Mouse (Mus musculus) megakaryocyte, adult 5-6 weeks (primary cell): ENCODE measurements at regions not wholly inside any gene's neighbourhood (a gene's known extent, or its start where the extent isn't known, plus 50 kb on each side); places are given as distances from the start of the nearest gene placed in this dataset.
A peak's percentile ranks its signal among the peaks of the same experiment; 100 is the strongest.

ENCODE experiments used
- ATAC-seq: 2 replicates; pipeline ENCODE4 v1.8.0; 2016; ENCODE audit warnings: mild to moderate bottlenecking, inconsistent platforms; ENCODE audit not compliant: poor library complexity, severe bottlenecking

- no peak for ATAC-seq
These were observed 157.0 kb upstream of the Six2 start for GRCm38 (mm10) chr17:85845059-85845458.

DNA sequence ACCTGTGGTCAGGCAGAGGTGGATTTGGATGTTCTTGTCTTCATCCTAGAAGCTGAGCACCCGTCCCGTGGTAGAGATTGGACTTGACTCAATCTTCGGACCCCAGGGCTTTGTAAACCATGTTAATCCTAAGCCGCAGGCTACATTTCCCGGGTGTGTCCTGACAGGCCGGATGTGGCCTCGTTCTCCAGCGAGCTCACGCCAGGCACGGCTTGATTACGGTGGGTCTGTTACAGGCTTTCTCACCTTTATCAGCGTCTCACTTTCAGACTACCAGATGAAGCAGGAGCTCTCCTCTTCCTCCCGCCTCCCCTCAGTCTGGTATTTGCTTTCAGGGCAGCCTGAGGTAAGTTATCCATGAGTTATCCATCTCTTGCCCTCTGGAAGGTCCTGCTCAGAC, 156.4 kb upstream of the Six2 start:
- ATAC-seq = no peak

- ATAC-seq = no peak
These were observed 135.0 kb upstream of the Six2 start for GRCm38 (mm10) chr17:85823036-85823435.

- no peak for ATAC-seq
These were observed 133.8 kb upstream of the Six2 start for GRCm38 (mm10) chr17:85821861-85822260.

- ATAC-seq = no peak
These were observed 130.2 kb upstream of the Six2 start for GRCm38 (mm10) chr17:85818098-85818855.

DNA sequence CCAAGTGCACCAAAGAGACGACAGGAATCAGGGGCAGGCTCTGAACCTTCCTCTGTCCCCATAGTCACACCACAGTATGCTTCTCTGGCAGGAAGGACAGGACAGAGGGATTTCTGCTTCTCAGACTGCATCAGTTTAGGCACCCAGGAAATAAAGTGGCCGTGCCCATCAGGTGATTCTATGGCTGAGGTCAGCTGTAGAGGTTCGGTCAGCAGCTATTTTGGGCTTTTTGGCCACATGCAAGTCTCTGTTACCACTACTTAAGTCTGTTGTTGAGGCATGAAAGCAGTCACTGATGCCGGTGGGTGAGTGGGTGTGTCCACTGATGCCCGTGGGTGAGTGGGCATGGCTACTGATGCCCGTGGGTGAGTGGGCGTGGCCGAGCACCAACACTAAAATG, 128.4 kb upstream of the Six2 start:
- no peak for ATAC-seq

DNA sequence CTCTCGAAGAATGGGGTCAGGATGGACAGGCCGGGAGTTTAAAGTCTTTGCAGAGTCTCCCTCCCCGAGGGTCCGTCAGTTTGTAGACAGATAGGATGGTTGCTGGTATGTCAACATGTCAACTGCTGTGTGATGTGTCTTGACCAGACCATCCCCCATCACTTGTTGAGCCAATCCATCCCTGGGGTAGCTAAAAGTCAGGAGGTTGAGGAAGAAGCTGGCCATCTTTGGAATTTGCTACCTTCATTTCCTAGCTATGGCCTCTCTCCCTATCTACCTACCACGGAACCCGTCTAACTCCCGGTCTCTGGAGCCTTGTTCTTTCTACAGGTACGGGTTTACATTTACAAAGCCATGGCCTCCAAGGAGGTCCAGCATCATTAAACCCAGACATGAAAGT, 128.0 kb upstream of the Six2 start:
- ATAC-seq = no peak

- peak; percentile 69 for ATAC-seq
These were observed 120.5 kb upstream of the Six2 start for GRCm38 (mm10) chr17:85808580-85808979.

GRCm38 (mm10) chr17:85805726-85806359, 117.8 kb upstream of the Six2 start:
- no peak for ATAC-seq

GRCm38 (mm10) chr17:85804631-85805030, 116.6 kb upstream of the Six2 start:
- no peak for ATAC-seq

DNA sequence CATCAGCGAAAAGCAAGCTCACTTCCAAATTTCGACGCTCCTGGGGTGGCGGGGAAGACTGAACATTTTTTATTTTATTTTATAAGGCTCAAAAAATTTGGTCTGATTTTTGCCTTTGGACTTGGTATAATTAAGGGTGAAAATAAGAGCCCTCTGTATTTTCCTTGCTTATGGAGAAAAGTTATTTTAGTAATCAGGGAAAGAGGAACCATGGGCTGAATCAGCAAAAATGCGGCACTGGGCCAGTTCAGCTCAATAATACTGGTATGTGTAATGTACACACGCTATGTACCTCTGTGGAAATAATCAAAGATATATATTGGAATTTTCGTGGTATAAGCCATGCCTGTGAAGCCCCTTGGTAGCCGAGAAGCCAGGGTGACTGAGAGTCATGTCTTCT, 113.7 kb upstream of the Six2 start:
- peak; percentile 34; the same call in 1 of the 2 replicates for ATAC-seq

GRCm38 (mm10) chr17:85801079-85801605, 113.1 kb upstream of the Six2 start:
- no peak; the same call in 1 of the 2 replicates for ATAC-seq

- 0 out of 2 replicates have a peak, but pooled peaks have one; percentile 12 for ATAC-seq
These were observed 112.4 kb upstream of the Six2 start for GRCm38 (mm10) chr17:85800357-85801078.

GRCm38 (mm10) chr17:85799865-85800356, 111.8 kb upstream of the Six2 start:
- peak; percentile 39; the same call in 1 of the 2 replicates for ATAC-seq

DNA sequence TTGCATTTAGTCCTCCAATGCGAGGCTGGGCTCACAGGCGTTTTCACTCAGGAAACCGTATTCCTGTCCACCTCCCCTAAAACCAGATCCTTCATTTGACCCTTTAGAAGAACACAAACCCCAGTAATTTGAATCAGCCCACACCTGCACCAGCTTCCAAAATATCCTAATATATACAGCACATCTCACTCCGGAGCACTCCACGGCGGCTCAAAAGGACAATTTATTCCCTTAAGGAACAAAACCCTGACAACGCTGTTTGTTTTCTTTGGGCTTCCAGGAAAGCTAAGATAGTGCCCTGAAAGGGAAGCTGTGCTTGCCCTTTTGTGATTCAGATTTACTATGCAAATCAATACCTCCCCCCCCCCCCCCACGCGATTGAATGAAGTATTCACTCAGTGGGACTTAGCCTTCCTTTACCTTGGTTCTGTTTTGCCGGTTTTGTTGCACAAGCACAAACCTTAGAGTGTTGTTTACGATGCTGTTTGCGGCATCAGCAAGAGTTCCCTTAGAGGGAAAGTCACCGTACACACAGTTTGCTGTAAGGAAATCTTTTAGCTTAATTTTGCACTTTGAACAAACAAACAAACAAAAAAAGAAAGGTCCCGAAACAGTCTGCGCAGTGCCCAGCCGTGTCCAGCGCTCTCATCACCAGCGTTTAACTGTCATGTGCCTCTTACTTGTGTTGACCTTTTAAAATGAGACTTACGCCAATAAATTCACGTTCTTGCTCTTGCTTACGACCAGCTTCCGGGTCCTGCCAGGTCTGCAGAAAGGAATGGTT, 111.2 kb upstream of the Six2 start:
- peak; percentile 24; the same call in 1 of the 2 replicates for ATAC-seq

DNA sequence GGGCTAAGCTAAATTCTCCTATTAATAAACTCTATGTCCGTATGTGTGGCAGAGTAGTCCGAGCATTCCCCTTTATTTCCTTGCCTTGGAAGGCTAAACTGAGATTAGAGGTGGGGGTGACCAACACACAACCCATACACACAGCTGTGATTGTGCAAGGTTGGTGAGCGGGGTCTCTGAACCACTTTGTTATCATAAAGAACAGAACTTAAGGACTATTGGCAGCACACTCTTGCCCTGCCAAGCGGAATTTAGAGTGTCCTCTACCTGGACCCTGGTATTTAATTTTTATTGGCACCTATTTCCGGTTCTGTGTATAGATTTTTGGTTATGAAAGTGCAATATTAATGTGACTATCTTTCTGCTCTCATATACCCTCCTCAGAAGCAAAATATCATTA, 109.7 kb upstream of the Six2 start:
- no peak for ATAC-seq

DNA sequence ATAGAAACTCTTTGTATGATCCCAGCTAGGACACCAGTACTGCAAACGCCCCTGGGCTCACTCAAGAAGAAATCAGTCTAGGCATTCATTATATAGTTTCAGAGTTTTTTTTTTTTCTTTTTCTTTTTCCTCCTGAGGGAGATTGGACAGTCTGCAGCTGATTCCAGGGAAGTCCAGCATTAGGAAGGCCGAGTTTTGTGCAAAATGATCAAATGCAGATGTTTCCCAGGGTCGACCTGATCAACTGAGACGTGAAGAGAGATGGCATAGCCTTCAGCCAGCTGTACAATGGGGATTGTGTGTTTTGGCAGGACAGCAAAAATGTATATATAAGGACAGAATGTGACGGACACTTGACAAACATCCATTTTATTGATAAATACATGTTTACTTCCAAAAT, 107.7 kb upstream of the Six2 start:
- ATAC-seq = no peak

DNA sequence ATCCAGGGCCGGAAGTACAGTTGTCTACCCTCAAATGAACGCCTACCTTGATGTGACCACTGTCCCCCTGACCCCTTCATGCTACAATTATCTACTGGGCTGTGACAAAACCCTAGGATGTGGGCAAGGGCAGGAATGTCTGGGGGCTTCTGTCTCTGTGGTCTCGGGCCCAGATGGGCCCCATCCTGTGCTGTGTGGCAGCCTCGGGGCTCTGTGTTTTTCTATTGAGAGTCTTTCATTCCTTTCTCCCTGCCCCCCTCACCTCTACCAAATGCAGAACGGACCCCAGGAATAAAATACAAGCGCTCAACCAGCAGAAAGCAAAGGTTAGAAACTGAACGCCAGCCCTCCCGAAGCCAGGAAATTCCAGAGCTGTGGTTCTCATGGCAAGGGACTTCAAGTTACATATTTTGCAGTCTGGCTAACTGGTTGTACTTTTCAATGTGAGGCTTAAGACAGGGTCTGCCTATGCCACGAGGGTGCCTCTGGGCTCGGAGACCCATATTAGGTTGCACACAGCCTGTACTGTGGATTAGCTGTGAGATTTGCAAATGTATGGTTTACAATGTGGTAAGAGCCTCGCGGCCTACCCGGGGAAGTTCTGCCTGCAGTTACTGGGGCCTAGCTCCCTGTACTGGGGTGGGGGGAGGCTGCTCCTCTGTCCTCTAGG, 97.7 kb upstream of the Six2 start:
- no peak for ATAC-seq

GRCm38 (mm10) chr17:85780477-85780876, 92.4 kb upstream of the Six2 start:
- ATAC-seq = no peak

- ATAC-seq = no peak
These were observed 88.8 kb upstream of the Six2 start for GRCm38 (mm10) chr17:85776876-85777275.
